Mouse (Mus musculus): ENCODE results near the gene Pitpna. TPM values are rescaled to one million over a fixed set of nuclear protein-coding genes. Genes with fewer than 3 reads are reported as not detected.

Pitpna gene
- polyA plus RNA-seq, 1 experiment, result 185 TPM

DNA sequence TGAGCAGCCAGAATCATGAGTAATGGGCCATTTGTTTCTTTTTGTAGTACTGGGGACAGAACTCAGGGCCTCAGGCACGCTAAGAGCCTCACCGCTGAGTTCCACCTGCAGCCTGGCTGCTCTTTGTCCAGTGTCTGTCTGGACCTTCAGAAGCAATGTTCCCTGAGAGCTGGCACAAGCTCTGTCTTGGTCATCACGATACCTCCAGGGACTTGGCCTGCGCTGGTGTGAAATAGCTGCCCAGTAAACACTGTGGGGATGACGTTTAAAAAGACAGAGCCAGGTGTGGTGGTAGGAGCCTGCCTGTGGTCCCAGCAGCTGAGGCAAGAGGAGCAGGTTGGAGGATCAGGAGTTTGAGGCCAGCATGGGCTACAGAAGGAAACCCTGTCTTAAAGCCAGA lies 9.3 kb upstream of the Pitpna start:
- H3K36me3 ChIP-seq (ENCODE audit: control insufficient read depth, insufficient read depth, low read length), result peaks cover 2% of the 10 kb centered on the region; the same call in 1 of the 2 replicates
- no peak for TF ChIP-seq POLR2A (IDR thresholded peaks at IDR 0.05; ENCODE audit: low read depth, low read length)
- H3K27ac ChIP-seq (ENCODE audit: insufficient read depth, low read depth, low read length), result no peak overlapping the region
- 92% methylated on average over 5 of the region's 5 CpGs for WGBS
- H3K4me1 ChIP-seq (ENCODE audit: control insufficient read depth, insufficient read depth, insufficient read length, low read length), result peaks cover 6% of the 10 kb centered on the region
- no peaks in the 10 kb centered on the region for H3K27me3 ChIP-seq (ENCODE audit: control insufficient read depth, insufficient read depth, low read length)
- no peak overlapping the region for H3K4me3 ChIP-seq (ENCODE audit: low read depth, low read length)

DNA sequence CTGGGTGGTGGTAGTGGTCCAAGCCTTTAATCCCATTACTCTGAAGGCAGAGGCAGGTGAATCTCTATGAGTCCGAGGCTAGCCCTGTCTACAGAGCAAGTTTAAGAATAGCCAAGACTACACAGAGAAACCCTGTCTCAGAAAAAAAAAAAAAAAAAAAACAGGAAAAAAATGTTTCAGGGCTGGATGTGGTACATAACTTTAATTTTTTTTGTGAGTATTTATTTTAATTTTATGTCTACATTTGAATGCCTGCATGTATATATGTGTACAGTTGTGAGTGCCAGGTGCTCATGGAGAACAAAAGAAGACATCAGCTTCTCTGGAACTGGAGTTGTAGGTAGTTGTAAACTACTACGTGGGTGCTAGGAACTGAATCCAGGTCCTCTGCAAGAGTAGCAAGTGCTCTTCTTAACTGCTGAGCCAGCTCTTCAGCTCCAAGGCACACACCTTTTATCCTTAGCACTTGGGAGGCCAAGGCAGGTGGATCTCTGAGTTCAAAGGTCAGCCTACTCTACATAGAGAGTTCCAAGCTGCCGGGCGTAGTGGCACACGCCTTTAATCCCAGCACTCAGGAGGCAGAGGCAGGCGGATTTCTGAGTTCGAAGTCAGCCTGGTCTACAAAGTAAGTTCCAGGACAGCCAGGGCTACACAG lies 6.3 kb upstream of the Pitpna start:
- no peak overlapping the region for H3K27ac ChIP-seq (ENCODE audit: insufficient read depth, low read depth, low read length)
- H3K4me1 ChIP-seq (ENCODE audit: control insufficient read depth, insufficient read depth, insufficient read length, low read length), result peaks cover 3% of the 10 kb centered on the region
- TF ChIP-seq CTCF (IDR thresholded peaks at IDR 0.05; ENCODE audit: extremely low read depth, insufficient read length, insufficient replicate concordance, low read depth, low read length) (no peak), POLR2A (IDR thresholded peaks at IDR 0.05; ENCODE audit: low read depth, low read length) (no peak)
- H3K27me3 ChIP-seq (ENCODE audit: control insufficient read depth, insufficient read depth, low read length), result no peaks in the 10 kb centered on the region
- no peaks in the 10 kb centered on the region for H3K36me3 ChIP-seq (ENCODE audit: control insufficient read depth, insufficient read depth, low read length)
- no peak overlapping the region for H3K4me3 ChIP-seq (ENCODE audit: low read depth, low read length)
- WGBS, result 78% methylated on average over 7 of the region's 7 CpGs

DNA sequence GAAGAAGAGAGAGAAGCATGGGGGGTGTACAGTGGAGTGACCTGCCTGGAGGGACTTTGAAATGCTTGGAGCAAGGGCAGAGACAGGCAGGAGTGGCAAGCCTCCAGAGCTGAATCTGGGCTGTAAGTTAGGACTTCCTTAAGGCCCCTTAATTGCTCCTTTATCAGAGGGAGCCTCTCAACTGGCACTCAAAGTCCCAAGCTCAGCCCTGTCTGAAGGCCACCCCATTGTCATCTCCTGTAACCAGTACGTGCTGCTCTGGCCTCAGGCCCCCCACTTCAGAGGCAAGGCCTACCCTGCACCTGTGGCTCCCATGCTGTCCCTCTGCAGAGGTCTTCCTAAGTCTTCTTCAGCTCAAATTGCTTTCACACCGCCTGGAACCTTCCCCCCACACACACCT lies 4.4 kb upstream of the Pitpna start:
- Histone ChIP-seq H3K4me1 (ENCODE audit: control insufficient read depth, insufficient read depth, insufficient read length, low read length) (peaks cover 2% of the 10 kb centered on the region), H3K27ac (ENCODE audit: insufficient read depth, low read depth, low read length) (peak overlapping the region; percentile 76), H3K36me3 (ENCODE audit: control insufficient read depth, insufficient read depth, low read length) (no peaks in the 10 kb centered on the region), H3K27me3 (ENCODE audit: control insufficient read depth, insufficient read depth, low read length) (no peaks in the 10 kb centered on the region), H3K4me3 (ENCODE audit: low read depth, low read length) (no peak overlapping the region)
- 25% methylated on average over 2 of the region's 2 CpGs for WGBS
- no peak for TF ChIP-seq POLR2A (IDR thresholded peaks at IDR 0.05; ENCODE audit: low read depth, low read length)
- TF ChIP-seq CTCF (IDR thresholded peaks at IDR 0.05; ENCODE audit: extremely low read depth, insufficient read length, insufficient replicate concordance, low read depth, low read length), result no peak

DNA sequence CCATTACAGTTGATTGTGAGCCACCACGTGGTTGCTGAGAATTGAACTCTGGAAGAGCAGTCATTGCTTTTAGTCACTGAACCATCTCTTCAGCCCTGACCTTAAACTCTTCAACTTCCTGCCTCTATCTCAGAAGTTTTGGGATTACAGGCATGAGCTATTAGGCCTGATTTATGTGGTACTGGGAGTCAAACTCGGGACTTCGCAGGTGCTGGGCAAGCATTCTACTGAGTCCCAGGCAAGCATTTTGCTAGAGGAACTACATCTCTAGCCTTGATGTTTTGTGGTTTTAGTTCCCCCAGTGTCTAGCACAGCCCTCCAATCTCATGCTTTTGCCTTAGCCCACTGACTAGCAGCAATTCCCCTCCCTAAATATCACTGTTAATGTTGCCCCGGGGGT lies 2.8 kb upstream of the Pitpna start:
- TF ChIP-seq POLR2A (IDR thresholded peaks at IDR 0.05; ENCODE audit: low read depth, low read length) (no peak), CTCF (IDR thresholded peaks at IDR 0.05; ENCODE audit: extremely low read depth, insufficient read length, insufficient replicate concordance, low read depth, low read length) (no peak)
- Histone ChIP-seq H3K27me3 (ENCODE audit: control insufficient read depth, insufficient read depth, low read length) (no peaks in the 10 kb centered on the region), H3K36me3 (ENCODE audit: control insufficient read depth, insufficient read depth, low read length) (peaks cover 2% of the 10 kb centered on the region; the same call in 1 of the 2 replicates), H3K4me3 (ENCODE audit: low read depth, low read length) (no peak overlapping the region), H3K27ac (ENCODE audit: insufficient read depth, low read depth, low read length) (no peak overlapping the region), H3K4me1 (ENCODE audit: control insufficient read depth, insufficient read depth, insufficient read length, low read length) (peaks cover 3% of the 10 kb centered on the region)
- WGBS, result 68% methylated on average over 4 of the region's 4 CpGs

DNA sequence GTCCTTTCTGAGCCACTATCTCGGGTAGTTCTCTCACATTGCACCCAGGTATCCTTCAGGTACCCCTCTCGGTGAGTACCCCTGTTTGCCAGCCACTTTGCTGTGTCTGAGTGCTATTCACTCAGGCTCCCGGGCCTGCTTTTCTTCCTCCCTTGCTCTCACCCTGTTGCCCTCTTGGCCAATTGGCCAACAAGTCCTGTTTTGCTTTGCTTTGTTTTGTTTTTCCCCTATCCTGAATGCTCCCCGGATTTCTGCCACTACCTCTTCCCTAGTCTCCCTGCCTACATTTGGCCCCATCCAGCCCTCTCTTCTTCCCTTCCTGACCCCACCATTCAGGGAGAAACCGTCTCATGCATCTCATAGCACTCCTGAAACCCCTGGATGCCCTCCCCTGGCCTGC lies 1.9 kb upstream of the Pitpna start:
- Histone ChIP-seq H3K36me3 (ENCODE audit: control insufficient read depth, insufficient read depth, low read length) (peaks cover 6% of the 10 kb centered on the region; the same call in 1 of the 2 replicates), H3K4me3 (ENCODE audit: low read depth, low read length) (no peak overlapping the region), H3K4me1 (ENCODE audit: control insufficient read depth, insufficient read depth, insufficient read length, low read length) (peaks cover 6% of the 10 kb centered on the region), H3K27me3 (ENCODE audit: control insufficient read depth, insufficient read depth, low read length) (no peaks in the 10 kb centered on the region), H3K27ac (ENCODE audit: insufficient read depth, low read depth, low read length) (no peak overlapping the region)
- TF ChIP-seq CTCF (IDR thresholded peaks at IDR 0.05; ENCODE audit: extremely low read depth, insufficient read length, insufficient replicate concordance, low read depth, low read length), result no peak
- no peak for TF ChIP-seq POLR2A (IDR thresholded peaks at IDR 0.05; ENCODE audit: low read depth, low read length)
- 88% methylated on average over 5 of the region's 5 CpGs for WGBS

DNA sequence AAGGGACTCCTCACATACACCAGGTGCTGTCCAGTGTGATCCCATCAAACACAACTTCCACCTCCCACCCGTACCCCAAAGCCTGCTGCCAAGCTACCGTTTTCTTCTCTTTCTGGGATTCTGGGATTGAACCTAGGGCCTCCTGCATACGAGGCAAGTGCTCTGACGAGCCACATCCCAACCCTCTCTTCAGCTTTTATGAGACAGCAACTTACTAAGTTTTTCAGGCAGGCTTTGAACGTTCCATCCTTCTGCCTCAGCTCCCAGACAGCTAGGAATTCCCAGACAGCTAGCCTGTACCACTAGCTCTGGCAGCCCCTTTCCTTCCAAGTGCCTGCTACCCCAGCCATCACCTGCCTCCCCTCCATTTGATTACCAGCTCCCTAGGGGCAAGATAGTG lies 934 bp upstream of the Pitpna start:
- WGBS, result 93% methylated on average over 5 of the region's 5 CpGs
- Histone ChIP-seq H3K27ac (ENCODE audit: insufficient read depth, low read depth, low read length) (peak overlapping the region; percentile 67), H3K27me3 (ENCODE audit: control insufficient read depth, insufficient read depth, low read length) (no peaks in the 10 kb centered on the region), H3K36me3 (ENCODE audit: control insufficient read depth, insufficient read depth, low read length) (peaks cover 8% of the 10 kb centered on the region; the same call in 1 of the 2 replicates), H3K4me3 (ENCODE audit: low read depth, low read length) (no peak overlapping the region), H3K4me1 (ENCODE audit: control insufficient read depth, insufficient read depth, insufficient read length, low read length) (peaks cover 14% of the 10 kb centered on the region)
- TF ChIP-seq CTCF (IDR thresholded peaks at IDR 0.05; ENCODE audit: extremely low read depth, insufficient read length, insufficient replicate concordance, low read depth, low read length) (no peak), POLR2A (IDR thresholded peaks at IDR 0.05; ENCODE audit: low read depth, low read length) (no peak)

DNA sequence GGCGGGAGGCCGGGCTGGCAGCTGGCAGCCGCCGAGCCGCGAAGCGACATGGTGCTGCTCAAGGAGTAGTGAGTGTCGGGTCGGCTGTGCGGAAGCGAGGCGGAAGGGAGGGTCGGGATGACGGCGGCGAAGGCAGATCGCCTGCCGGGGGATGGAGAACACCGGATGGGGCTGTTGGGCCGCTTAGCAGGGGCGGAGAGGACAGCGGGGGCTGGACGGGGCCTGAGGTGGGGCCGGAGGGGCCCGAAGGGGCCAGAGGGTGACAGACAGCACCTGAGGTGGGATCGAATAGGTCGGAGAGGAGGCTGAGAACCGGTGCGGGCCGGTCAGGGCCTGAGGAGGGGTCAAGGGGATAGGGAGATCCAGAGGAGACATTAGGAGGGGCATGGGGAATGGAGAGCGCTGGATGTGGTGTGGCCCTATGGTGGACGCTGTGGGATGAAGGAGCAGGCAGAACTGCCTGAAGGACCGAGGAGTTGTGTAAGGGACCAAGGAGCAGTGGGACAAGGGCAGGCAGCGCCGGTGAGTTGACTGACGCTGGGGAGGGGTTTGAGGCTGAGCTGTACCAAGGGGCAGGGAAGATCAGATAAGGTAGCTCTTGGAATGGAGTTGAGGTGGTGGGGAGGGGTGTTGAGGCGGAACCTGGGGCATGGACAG lies 516 bp downstream of the Pitpna start:
- Histone ChIP-seq H3K27me3 (ENCODE audit: control insufficient read depth, insufficient read depth, low read length) (no peaks in the 10 kb centered on the region), H3K36me3 (ENCODE audit: control insufficient read depth, insufficient read depth, low read length) (peaks cover 19% of the 10 kb centered on the region), H3K27ac (ENCODE audit: insufficient read depth, low read depth, low read length) (peak overlapping the region; percentile 88), H3K4me3 (ENCODE audit: low read depth, low read length) (peak overlapping the region; percentile 86), H3K4me1 (ENCODE audit: control insufficient read depth, insufficient read depth, insufficient read length, low read length) (peaks cover 24% of the 10 kb centered on the region)
- 1% methylated on average over 37 of the region's 37 CpGs for WGBS
- TF ChIP-seq CTCF (IDR thresholded peaks at IDR 0.05; ENCODE audit: extremely low read depth, insufficient read length, insufficient replicate concordance, low read depth, low read length) (no peak), POLR2A (IDR thresholded peaks at IDR 0.05; ENCODE audit: low read depth, low read length) (peak; percentile 56; the same call in 1 of the 2 replicates)

Data from small intestine, adult 2 months (tissue).